Mouse (Mus musculus): ENCODE data around the gene Zc3h14. TPM values are rescaled to one million over a fixed set of nuclear protein-coding genes. Genes with fewer than 3 reads are reported as not detected.
A peak's percentile ranks its signal among the peaks of the same experiment; 100 is the strongest.

The Zc3h14 gene
- polyA plus RNA-seq, 1 experiment from 2014 or later, result 149 TPM

DNA sequence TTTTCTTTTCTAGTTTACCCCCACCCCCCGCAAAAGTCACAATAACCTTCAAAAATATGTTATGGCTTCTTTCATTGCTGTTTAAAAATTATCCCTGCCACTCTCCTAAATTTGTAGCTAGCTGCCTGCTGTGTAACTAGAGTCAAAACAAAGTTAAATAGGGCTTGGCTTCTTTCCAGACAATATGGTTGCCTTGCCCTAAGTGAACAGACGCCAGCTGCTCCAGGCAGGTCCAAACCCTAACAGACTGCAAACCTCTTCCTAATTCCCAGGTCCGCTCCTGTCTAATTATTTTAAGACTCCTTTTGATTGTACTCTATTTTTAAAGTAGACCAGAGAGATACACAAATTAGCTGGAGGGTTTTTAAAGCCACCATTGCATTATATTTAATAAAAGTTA, 26.1 kb upstream of the Zc3h14 start:
- Histone ChIP-seq H3K27ac (ENCODE audit: low read depth, low read length) (no peak overlapping the region), H3K36me3 (ENCODE audit: control insufficient read depth, insufficient read depth, low read length) (no peaks in the 10 kb centered on the region), H3K27me3 (ENCODE audit: control insufficient read depth, insufficient read depth, low read length) (no peaks in the 10 kb centered on the region), H3K9me3 (ENCODE audit: control insufficient read depth, low read length) (no peaks in the 10 kb centered on the region), H3K9ac (ENCODE audit: low read depth, low read length) (no peak overlapping the region), H3K4me1 (ENCODE audit: control insufficient read depth, insufficient read depth, low read length) (peaks cover 11% of the 10 kb centered on the region; the same call in 1 of the 2 replicates), H3K4me2 (replicated peaks; ENCODE audit: low read depth, low read length) (no peak overlapping the region), H3K4me3 (ENCODE audit: low read length) (no peak overlapping the region)
- ATAC-seq (ENCODE audit: low FRiP score, low TSS enrichment), result no peak
- 53% methylated on average over 3 of the region's 3 CpGs for WGBS

DNA sequence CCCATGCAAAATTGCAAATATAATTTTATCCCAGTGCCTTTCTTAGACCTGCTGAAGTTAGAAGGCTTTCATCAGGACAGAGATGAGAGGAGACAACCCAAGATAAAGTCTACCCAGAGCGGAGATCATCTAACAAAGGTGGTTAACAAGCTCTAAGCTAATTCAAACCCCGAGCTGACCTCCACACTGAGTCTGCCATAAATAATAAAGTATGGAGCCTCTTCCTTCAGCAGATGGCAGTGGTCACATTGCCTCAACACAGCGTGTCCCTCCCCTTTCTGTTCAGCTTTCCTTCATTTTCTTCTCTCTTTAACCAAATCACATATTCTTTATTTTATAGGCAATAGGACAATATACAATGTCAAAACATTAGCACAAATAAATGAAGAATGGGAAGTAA, 25.7 kb upstream of the Zc3h14 start:
- Histone ChIP-seq H3K27me3 (ENCODE audit: control insufficient read depth, insufficient read depth, low read length) (no peaks in the 10 kb centered on the region), H3K4me1 (ENCODE audit: control insufficient read depth, insufficient read depth, low read length) (peaks cover 11% of the 10 kb centered on the region; the same call in 1 of the 2 replicates), H3K4me3 (ENCODE audit: low read length) (no peak overlapping the region), H3K4me2 (replicated peaks; ENCODE audit: low read depth, low read length) (no peak overlapping the region), H3K36me3 (ENCODE audit: control insufficient read depth, insufficient read depth, low read length) (no peaks in the 10 kb centered on the region), H3K9me3 (ENCODE audit: control insufficient read depth, low read length) (no peaks in the 10 kb centered on the region), H3K9ac (ENCODE audit: low read depth, low read length) (no peak overlapping the region), H3K27ac (ENCODE audit: low read depth, low read length) (no peak overlapping the region)
- 66% methylated on average over 3 of the region's 3 CpGs for WGBS
- no peak for ATAC-seq (ENCODE audit: low FRiP score, low TSS enrichment)

DNA sequence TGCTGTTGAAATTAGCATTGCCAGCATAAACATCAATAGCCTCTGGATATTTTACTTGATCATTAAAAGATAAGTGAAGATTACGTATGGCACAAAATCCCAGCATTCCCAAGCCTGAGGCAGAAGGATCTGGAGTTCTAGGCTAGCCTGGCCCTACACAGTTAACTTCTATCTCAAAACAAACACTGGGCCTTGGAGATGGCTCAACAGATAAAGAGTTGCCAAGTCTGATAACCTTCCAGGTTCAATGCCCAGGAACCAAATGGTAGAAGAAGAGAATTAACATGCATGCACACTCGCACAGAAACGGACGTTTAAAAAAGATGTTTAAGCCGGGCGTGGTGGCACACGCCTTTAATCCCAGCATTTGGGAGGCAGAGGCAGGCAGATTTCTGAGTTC, 22.5 kb upstream of the Zc3h14 start:
- Histone ChIP-seq H3K4me1 (ENCODE audit: control insufficient read depth, insufficient read depth, low read length) (peaks cover 11% of the 10 kb centered on the region; the same call in 1 of the 2 replicates), H3K4me3 (ENCODE audit: low read length) (no peak overlapping the region), H3K9me3 (ENCODE audit: control insufficient read depth, low read length) (no peaks in the 10 kb centered on the region), H3K9ac (ENCODE audit: low read depth, low read length) (no peak overlapping the region), H3K4me2 (replicated peaks; ENCODE audit: low read depth, low read length) (no peak overlapping the region), H3K36me3 (ENCODE audit: control insufficient read depth, insufficient read depth, low read length) (no peaks in the 10 kb centered on the region), H3K27ac (ENCODE audit: low read depth, low read length) (no peak overlapping the region), H3K27me3 (ENCODE audit: control insufficient read depth, insufficient read depth, low read length) (no peaks in the 10 kb centered on the region)
- 89% methylated on average over 7 of the region's 7 CpGs for WGBS
- no peak for ATAC-seq (ENCODE audit: low FRiP score, low TSS enrichment)

DNA sequence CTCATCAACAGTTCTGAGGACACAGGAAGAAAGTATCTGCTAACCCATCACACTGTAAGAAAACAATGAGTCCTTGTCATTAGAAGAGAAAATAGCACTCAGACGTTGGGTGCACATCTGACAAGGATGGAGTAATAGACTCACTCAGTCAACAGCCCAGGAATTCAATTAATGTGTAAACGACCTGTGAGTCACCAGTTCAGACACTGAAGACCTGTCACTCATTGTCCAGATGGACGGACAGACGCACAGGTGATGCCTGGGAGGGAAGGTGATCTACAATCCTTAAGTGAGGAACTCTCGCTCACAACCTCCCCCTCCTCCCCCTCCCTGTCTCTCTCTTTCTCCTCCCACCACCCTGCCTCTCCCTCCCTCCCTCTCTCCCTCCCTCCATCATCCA, 21.8 kb upstream of the Zc3h14 start:
- Histone ChIP-seq H3K4me3 (ENCODE audit: low read length) (no peak overlapping the region), H3K9me3 (ENCODE audit: control insufficient read depth, low read length) (no peaks in the 10 kb centered on the region), H3K9ac (ENCODE audit: low read depth, low read length) (no peak overlapping the region), H3K27me3 (ENCODE audit: control insufficient read depth, insufficient read depth, low read length) (no peaks in the 10 kb centered on the region), H3K36me3 (ENCODE audit: control insufficient read depth, insufficient read depth, low read length) (no peaks in the 10 kb centered on the region), H3K4me2 (replicated peaks; ENCODE audit: low read depth, low read length) (no peak overlapping the region), H3K27ac (ENCODE audit: low read depth, low read length) (no peak overlapping the region), H3K4me1 (ENCODE audit: control insufficient read depth, insufficient read depth, low read length) (peaks cover 10% of the 10 kb centered on the region; the same call in 1 of the 2 replicates)
- ATAC-seq (ENCODE audit: low FRiP score, low TSS enrichment), result no peak
- WGBS, result 59% methylated on average over 5 of the region's 5 CpGs

DNA sequence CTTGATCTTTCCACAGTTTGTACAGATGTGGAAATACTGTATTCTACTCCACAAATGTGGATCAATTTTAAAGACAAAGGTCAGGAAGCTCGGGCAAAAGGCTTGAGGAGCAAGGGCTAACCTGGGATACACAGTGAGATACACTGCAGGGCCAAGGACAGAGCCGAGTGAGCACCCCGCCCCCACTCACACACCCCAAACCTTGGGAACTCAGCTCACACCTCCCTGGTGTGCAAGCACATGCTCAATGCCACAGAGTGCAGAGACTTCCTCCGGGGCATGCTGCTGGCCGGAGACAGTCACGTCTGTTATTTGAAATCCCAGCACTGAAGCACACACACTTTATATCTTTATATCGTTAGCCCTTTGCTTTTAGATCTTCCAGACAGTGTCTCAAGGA, 20.7 kb upstream of the Zc3h14 start:
- 85% methylated on average over 7 of the region's 7 CpGs for WGBS
- ATAC-seq (ENCODE audit: low FRiP score, low TSS enrichment), result no peak
- H3K4me2 ChIP-seq (replicated peaks; ENCODE audit: low read depth, low read length), result no peak overlapping the region
- H3K36me3 ChIP-seq (ENCODE audit: control insufficient read depth, insufficient read depth, low read length), result no peaks in the 10 kb centered on the region
- no peaks in the 10 kb centered on the region for H3K9me3 ChIP-seq (ENCODE audit: control insufficient read depth, low read length)
- H3K27ac ChIP-seq (ENCODE audit: low read depth, low read length), result no peak overlapping the region
- H3K4me3 ChIP-seq (ENCODE audit: low read length), result no peak overlapping the region
- no peak overlapping the region for H3K9ac ChIP-seq (ENCODE audit: low read depth, low read length)
- H3K4me1 ChIP-seq (ENCODE audit: control insufficient read depth, insufficient read depth, low read length), result peaks cover under 1% of the 10 kb centered on the region; the same call in 1 of the 2 replicates
- no peaks in the 10 kb centered on the region for H3K27me3 ChIP-seq (ENCODE audit: control insufficient read depth, insufficient read depth, low read length)

DNA sequence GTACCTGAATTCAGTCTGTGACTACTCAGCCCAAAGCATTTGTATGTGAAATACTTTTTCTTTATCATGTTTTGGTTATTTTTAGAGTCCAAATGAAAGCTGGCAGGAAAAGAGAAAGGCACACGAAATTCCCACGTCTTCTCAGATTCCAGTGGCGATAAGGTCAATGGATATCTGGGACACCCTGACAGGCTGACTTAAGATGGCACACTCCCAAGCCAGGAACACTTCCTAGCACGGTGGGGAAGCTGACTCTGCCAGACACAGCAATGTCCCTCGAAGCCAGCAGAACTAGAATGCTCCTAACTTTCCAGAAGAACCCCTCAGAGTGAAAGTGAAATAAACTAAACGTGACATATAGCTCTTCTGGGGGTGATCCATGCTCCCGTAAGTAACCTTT, 19.6 kb upstream of the Zc3h14 start:
- WGBS, result 67% methylated on average over 7 of the region's 7 CpGs
- Histone ChIP-seq H3K27me3 (ENCODE audit: control insufficient read depth, insufficient read depth, low read length) (no peaks in the 10 kb centered on the region), H3K4me2 (replicated peaks; ENCODE audit: low read depth, low read length) (no peak overlapping the region), H3K9ac (ENCODE audit: low read depth, low read length) (no peak overlapping the region), H3K9me3 (ENCODE audit: control insufficient read depth, low read length) (no peaks in the 10 kb centered on the region), H3K27ac (ENCODE audit: low read depth, low read length) (no peak overlapping the region), H3K36me3 (ENCODE audit: control insufficient read depth, insufficient read depth, low read length) (no peaks in the 10 kb centered on the region), H3K4me1 (ENCODE audit: control insufficient read depth, insufficient read depth, low read length) (no peaks in the 10 kb centered on the region), H3K4me3 (ENCODE audit: low read length) (no peak overlapping the region)
- no peak for ATAC-seq (ENCODE audit: low FRiP score, low TSS enrichment)

DNA sequence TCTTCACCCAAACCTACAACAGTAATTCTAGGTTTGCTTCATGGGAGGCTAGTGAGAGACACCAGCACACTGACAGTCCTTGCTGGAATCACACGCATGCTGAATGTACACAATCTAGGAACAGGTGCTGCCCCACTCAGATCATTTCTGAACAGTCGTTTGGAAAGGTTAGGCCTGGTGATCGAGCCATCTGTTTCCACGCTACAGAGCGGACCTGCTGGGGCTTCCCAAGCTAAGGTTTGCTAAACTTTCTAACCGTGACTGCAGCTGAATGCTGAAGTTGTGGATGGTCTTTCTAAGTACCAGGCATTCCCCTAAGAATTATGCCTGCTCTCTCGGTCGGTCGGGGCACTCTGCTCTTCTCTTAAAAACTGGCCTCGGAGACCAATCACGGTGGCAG, 16.1 kb upstream of the Zc3h14 start:
- H3K4me2 ChIP-seq (replicated peaks; ENCODE audit: low read depth, low read length), result no peak overlapping the region
- 87% methylated on average over 11 of the region's 11 CpGs for WGBS
- no peak overlapping the region for H3K9ac ChIP-seq (ENCODE audit: low read depth, low read length)

DNA sequence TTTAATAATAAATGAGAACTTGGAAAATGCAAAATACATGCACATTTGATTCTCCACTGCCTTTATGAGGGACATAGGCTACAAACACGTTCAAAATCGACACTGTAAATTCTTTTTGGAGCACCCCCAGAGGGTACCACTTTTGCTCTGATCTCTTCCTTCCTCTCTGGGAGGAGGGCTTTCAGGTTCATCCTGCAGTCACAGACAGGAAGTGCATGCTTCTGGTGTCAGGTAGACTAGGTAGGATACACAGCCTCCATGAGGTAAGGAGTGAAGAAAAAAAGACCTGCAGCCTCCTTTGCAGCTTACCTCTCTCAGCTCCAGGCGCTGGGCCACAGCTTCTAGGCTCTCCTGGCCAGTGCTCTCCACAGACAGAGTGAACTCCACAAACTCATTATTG, 13.6 kb upstream of the Zc3h14 start:
- H3K9ac ChIP-seq (ENCODE audit: low read depth, low read length), result peak overlapping the region; percentile 73; the same call in 1 of the 2 replicates
- peaks cover 16% of the 10 kb centered on the region; the same call in 1 of the 2 replicates for H3K4me1 ChIP-seq (ENCODE audit: control insufficient read depth, insufficient read depth, low read length)
- H3K4me3 ChIP-seq (ENCODE audit: low read length), result peak overlapping the region; percentile 71
- no peaks in the 10 kb centered on the region for H3K36me3 ChIP-seq (ENCODE audit: control insufficient read depth, insufficient read depth, low read length)
- H3K4me2 ChIP-seq (replicated peaks; ENCODE audit: low read depth, low read length), result peak overlapping the region; percentile 83
- 66% methylated on average over 3 of the region's 3 CpGs for WGBS
- no peak overlapping the region for H3K27ac ChIP-seq (ENCODE audit: low read depth, low read length)
- H3K9me3 ChIP-seq (ENCODE audit: control insufficient read depth, low read length), result no peaks in the 10 kb centered on the region
- ATAC-seq (ENCODE audit: low FRiP score, low TSS enrichment), result no peak
- H3K27me3 ChIP-seq (ENCODE audit: control insufficient read depth, insufficient read depth, low read length), result no peaks in the 10 kb centered on the region; the same call in 1 of the 2 replicates

More for the DNA sequence above, 16.1 kb upstream of the Zc3h14 start:
- Histone ChIP-seq H3K4me1 (ENCODE audit: control insufficient read depth, insufficient read depth, low read length) (peaks cover 13% of the 10 kb centered on the region; the same call in 1 of the 2 replicates), H3K27me3 (ENCODE audit: control insufficient read depth, insufficient read depth, low read length) (no peaks in the 10 kb centered on the region; the same call in 1 of the 2 replicates), H3K9me3 (ENCODE audit: control insufficient read depth, low read length) (no peaks in the 10 kb centered on the region), H3K4me3 (ENCODE audit: low read length) (no peak overlapping the region), H3K36me3 (ENCODE audit: control insufficient read depth, insufficient read depth, low read length) (no peaks in the 10 kb centered on the region), H3K27ac (ENCODE audit: low read depth, low read length) (no peak overlapping the region)
- no peak for ATAC-seq (ENCODE audit: low FRiP score, low TSS enrichment)

DNA sequence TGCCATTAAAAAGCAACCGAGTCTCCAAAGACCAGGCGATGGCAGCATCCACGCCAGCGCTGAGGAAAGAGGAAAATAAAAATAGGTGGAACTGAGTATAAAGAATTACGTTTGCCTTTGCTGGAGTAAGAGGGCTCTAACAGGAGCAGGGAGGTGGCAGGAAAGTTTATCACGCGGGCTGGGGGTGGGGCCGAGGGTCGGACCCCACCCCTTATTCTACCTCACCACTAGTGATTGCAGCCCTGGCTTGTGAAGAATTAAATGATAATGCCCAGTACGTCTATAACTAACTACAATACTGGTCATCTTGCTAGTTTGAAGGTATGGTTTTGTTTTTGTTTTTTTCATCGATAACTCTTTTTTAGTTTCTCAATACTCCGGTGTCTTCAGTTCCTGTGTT, 13.0 kb upstream of the Zc3h14 start:
- Histone ChIP-seq H3K4me2 (replicated peaks; ENCODE audit: low read depth, low read length) (peak overlapping the region; percentile 83), H3K27ac (ENCODE audit: low read depth, low read length) (no peak overlapping the region; the same call in 1 of the 2 replicates), H3K9ac (ENCODE audit: low read depth, low read length) (peak overlapping the region; percentile 73), H3K4me3 (ENCODE audit: low read length) (peak overlapping the region; percentile 71), H3K36me3 (ENCODE audit: control insufficient read depth, insufficient read depth, low read length) (no peaks in the 10 kb centered on the region), H3K9me3 (ENCODE audit: control insufficient read depth, low read length) (no peaks in the 10 kb centered on the region), H3K27me3 (ENCODE audit: control insufficient read depth, insufficient read depth, low read length) (peaks cover under 1% of the 10 kb centered on the region; the same call in 1 of the 2 replicates), H3K4me1 (ENCODE audit: control insufficient read depth, insufficient read depth, low read length) (peaks cover 17% of the 10 kb centered on the region; the same call in 1 of the 2 replicates)
- 9% methylated on average over 12 of the region's 12 CpGs for WGBS
- ATAC-seq (ENCODE audit: low FRiP score, low TSS enrichment), result no peak
